Mouse (Mus musculus) MN1 (cell line): ENCODE data around the gene Srsf3.
"Not testable (repeated sequence)": the region's sequence is repeated elsewhere in the genome, so short reads cannot be mapped to it uniquely, and the experiment has no call there.

Experiments used
- DNase-seq: peaks from one replicate; pipeline ENCODE4 v3.0.0-alpha.2; 2016; ENCODE audit warnings: low spot score

Gene Srsf3

GRCm38 (mm10) chr17:29019391-29019790, 13.0 kb upstream of the Srsf3 start:
- no peak for DNase-seq

- DNase-seq = peak; percentile 74
Measured at GRCm38 (mm10) chr17:29020444-29020843, 12.0 kb upstream of the Srsf3 start.

GRCm38 (mm10) chr17:29022230-29022819, 10.1 kb upstream of the Srsf3 start:
- DNase-seq = no peak

GRCm38 (mm10) chr17:29023346-29023745, 9.1 kb upstream of the Srsf3 start:
- no peak for DNase-seq

- DNase-seq = no peak
Measured at GRCm38 (mm10) chr17:29024047-29024892, 8.2 kb upstream of the Srsf3 start.

- DNase-seq = no peak
Measured at GRCm38 (mm10) chr17:29024896-29025565, 7.4 kb upstream of the Srsf3 start.

GRCm38 (mm10) chr17:29026652-29027356, 5.6 kb upstream of the Srsf3 start:
- no peak for DNase-seq

GRCm38 (mm10) chr17:29030321-29031034, 1.9 kb upstream of the Srsf3 start:
- no peak for DNase-seq

- not testable (repeated sequence) for DNase-seq
Measured at GRCm38 (mm10) chr17:29031085-29031711, 1.2 kb upstream of the Srsf3 start.

GRCm38 (mm10) chr17:29031771-29032273, 606 bp upstream of the Srsf3 start:
- peak; percentile 78 for DNase-seq

GRCm38 (mm10) chr17:29033569-29034061, 1.2 kb downstream of the Srsf3 start:
- peak; percentile 34 for DNase-seq

GRCm38 (mm10) chr17:29034264-29034663, 1.8 kb downstream of the Srsf3 start:
- peak; percentile 57 for DNase-seq

GRCm38 (mm10) chr17:29035506-29035905, 3.1 kb downstream of the Srsf3 start:
- DNase-seq = no peak

GRCm38 (mm10) chr17:29039351-29039750, 6.9 kb downstream of the Srsf3 start:
- DNase-seq = no peak

- DNase-seq = not testable (repeated sequence)
Measured at GRCm38 (mm10) chr17:29041632-29042031, 9.2 kb downstream of the Srsf3 start.

GRCm38 (mm10) chr17:29042569-29042968, 10.1 kb downstream of the Srsf3 start:
- DNase-seq = no peak

GRCm38 (mm10) chr17:29043583-29043982, 11.2 kb downstream of the Srsf3 start:
- DNase-seq = no peak

- no peak for DNase-seq
Measured at GRCm38 (mm10) chr17:29044146-29044924, 11.9 kb downstream of the Srsf3 start.

GRCm38 (mm10) chr17:29044925-29045319, 12.5 kb downstream of the Srsf3 start:
- peak; percentile 81 for DNase-seq
